Mouse (Mus musculus): ENCODE measurements around the gene Ppp4c. TPM values are rescaled to one million over a fixed set of nuclear protein-coding genes. Genes with fewer than 3 reads are reported as not detected.
A peak's percentile ranks its signal among the peaks of the same experiment; 100 is the strongest.

The Ppp4c gene
- polyA plus RNA-seq, 1 experiment from 2014 or later = 151 TPM

DNA sequence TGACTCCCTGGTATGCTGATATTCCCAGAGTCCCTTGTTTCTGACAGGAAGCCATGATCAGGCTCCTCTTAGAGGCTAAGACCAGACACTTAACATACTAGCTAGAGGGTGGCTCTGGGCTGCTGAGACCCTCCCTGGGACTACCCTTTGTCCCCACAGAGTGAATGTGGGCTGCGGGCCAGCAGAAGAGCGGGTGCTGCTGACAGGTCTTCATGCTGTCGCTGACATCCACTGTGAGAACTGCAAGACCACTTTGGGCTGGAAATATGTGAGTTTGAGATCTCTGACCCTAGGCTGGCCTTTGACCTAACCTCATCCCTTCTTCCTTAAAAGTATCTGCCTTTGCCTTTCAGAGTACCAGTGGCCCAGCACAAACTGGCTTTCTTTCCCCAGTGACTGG is 14.1 kb downstream of the Ppp4c start:
- ATAC-seq (ENCODE audit: extremely low read depth, insufficient number of reproducible peaks, low FRiP score, low TSS enrichment) = no peak
- no peaks in the 10 kb centered on the region for H3K27me3 ChIP-seq (replicated peaks)
- peak overlapping the region; percentile 91 for H3K4me2 ChIP-seq
- peaks cover 53% of the 10 kb centered on the region for H3K4me1 ChIP-seq
- no peak overlapping the region for H3K27ac ChIP-seq (replicated peaks)
- no peaks in the 10 kb centered on the region for H3K9me3 ChIP-seq
- peak overlapping the region; percentile 81 for H3K4me3 ChIP-seq
- 78% methylated on average over 3 of the region's 3 CpGs for WGBS
- peak overlapping the region; percentile 98 for H3K9ac ChIP-seq
- peaks cover 19% of the 10 kb centered on the region for H3K36me3 ChIP-seq

DNA sequence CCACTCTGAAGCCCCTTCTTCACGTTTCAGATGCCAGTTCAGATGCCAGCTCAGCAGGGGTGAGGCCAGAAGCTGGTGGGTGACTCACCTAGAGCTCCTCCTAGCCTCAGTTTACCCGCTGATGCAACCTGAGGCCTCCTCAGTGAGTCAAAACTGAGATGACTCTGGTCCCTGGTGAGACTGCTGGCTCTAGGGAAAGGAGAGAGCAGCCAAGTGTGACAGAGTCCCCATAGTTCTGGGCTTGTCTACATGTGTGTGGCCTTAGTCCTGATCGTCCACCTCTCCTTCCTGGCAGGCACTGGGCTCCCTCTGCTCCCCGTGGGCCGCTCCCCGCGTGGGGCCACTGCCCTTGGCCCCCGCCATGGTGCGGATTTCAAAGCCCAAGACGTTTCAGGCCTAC is 14.8 kb downstream of the Ppp4c start:
- ATAC-seq (ENCODE audit: extremely low read depth, insufficient number of reproducible peaks, low FRiP score, low TSS enrichment) = no peak
- Histone ChIP-seq H3K9me3 (no peaks in the 10 kb centered on the region), H3K4me2 (peak overlapping the region; percentile 91), H3K27ac (replicated peaks) (peak overlapping the region; percentile 80), H3K9ac (peak overlapping the region; percentile 98), H3K4me1 (peaks cover 53% of the 10 kb centered on the region), H3K4me3 (peak overlapping the region; percentile 81), H3K36me3 (peaks cover 24% of the 10 kb centered on the region), H3K27me3 (replicated peaks) (no peaks in the 10 kb centered on the region)
- 54% methylated on average over 9 of the region's 10 CpGs for WGBS

DNA sequence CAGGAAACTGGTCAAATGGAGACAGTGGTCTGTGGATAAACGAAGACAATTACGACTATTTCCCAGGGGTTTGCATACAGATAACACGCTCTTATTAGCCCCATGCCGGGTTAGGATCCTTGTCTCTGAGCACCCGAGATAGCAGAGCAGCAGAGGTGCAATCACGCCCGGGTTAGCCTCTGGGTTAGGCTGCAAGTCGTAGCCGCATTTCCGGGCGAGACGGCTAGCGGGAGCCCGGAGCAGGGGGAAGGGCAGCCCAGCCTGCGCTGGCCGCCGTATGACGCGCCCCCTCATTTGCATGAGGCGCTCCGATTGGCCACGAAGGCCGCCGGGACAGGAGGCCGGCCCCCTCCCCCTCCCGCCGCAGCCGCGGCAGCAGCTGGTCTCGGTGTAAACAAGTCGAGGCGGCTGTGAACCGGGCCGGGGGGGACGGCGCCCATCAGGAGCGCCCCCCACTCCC is 15.7 kb downstream of the Ppp4c start, which contains the start of gene Ypel3:
TSS of gene Ypel3 (plus strand) at position 358 of the 460 bp plus-strand sequence.
- H3K27me3 ChIP-seq (replicated peaks) = no peaks in the 10 kb centered on the region
- peak within 1 kb of the TSS; percentile 98 for H3K9ac ChIP-seq
- peak within 1 kb of the TSS; percentile 89 for H3K27ac ChIP-seq (replicated peaks)
- peak within 1 kb of the TSS; percentile 91 for H3K4me2 ChIP-seq
- H3K36me3 ChIP-seq = peaks cover 28% of the 10 kb centered on the region
- peak within 1 kb of the TSS; percentile 81 for H3K4me3 ChIP-seq
- peak; percentile 85 for ATAC-seq (ENCODE audit: extremely low read depth, insufficient number of reproducible peaks, low FRiP score, low TSS enrichment)
- under 1% methylated on average over 36 of the region's 37 CpGs for WGBS
- H3K9me3 ChIP-seq = no peaks in the 10 kb centered on the region
- H3K4me1 ChIP-seq = peaks cover 49% of the 10 kb centered on the region

DNA sequence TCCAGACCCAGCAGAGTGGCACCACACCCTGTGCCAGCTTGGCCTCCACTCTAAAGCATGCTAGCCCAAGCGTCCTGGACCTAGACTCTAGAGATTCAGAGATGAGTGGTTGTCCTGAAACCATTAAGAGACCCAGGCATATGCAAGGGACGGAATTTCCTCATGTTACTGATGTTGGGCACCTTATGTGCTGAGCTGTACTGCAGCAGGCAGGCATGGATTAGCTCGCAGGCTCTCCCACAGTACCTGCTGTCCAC is 16.4 kb downstream of the Ppp4c start:
- H3K9ac ChIP-seq = peak overlapping the region; percentile 80
- peaks cover 41% of the 10 kb centered on the region for H3K4me1 ChIP-seq
- peaks cover 34% of the 10 kb centered on the region for H3K36me3 ChIP-seq
- no peaks in the 10 kb centered on the region for H3K27me3 ChIP-seq (replicated peaks)
- H3K4me2 ChIP-seq = peak overlapping the region; percentile 91
- H3K9me3 ChIP-seq = no peaks in the 10 kb centered on the region
- 49% methylated on average over 3 of the region's 3 CpGs for WGBS
- ATAC-seq (ENCODE audit: extremely low read depth, insufficient number of reproducible peaks, low FRiP score, low TSS enrichment) = no peak
- H3K4me3 ChIP-seq = peak overlapping the region; percentile 81
- H3K27ac ChIP-seq (replicated peaks) = peak overlapping the region; percentile 89

DNA sequence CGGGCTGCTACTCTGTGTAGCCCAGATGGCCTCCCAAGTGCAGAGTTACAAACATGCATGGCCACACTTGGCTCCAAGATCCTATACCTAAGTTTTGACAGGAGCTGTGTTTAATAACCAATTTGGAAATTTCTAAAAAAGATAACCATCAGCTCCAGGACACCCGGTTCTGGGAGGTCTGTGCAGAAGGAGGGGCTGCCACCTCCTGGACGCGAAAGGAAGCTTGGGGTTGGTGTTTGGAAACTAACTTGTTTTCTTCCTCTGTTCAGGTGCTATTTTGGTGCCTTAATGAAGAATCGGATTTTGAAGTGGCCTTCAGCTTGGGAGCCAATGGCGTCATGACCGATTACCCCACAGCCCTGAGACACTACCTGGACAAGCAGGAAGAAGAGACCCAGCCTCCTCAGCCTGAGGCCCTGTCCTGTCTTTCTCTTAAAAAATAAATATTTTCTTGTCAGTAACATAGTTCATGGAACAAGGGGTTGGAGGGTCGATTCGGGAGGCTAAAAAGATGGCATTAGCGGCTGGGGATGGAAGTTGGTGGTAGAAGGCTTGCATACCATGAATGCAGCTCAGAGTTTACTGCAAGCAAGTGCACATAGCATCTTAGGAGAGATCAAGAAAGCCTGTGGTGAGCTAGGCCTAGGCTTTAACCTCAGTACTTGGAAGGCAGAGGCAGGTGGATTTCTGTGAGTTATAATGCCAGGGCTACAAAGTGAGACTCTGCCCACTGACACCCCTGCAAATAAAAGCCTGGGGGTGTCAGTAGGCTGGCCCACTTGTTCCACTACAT is 16.9 kb downstream of the Ppp4c start:
- peaks cover 40% of the 10 kb centered on the region for H3K36me3 ChIP-seq
- no peaks in the 10 kb centered on the region for H3K27me3 ChIP-seq (replicated peaks)
- peak overlapping the region; percentile 80 for H3K9ac ChIP-seq
- WGBS = 81% methylated on average over 10 of the region's 10 CpGs
- H3K4me3 ChIP-seq = peak overlapping the region; percentile 81; the same call in 1 of the 2 replicates
- peak overlapping the region; percentile 91; the same call in 1 of the 2 replicates for H3K4me2 ChIP-seq
- no peaks in the 10 kb centered on the region for H3K9me3 ChIP-seq
- no peak for ATAC-seq (ENCODE audit: extremely low read depth, insufficient number of reproducible peaks, low FRiP score, low TSS enrichment)
- peaks cover 39% of the 10 kb centered on the region for H3K4me1 ChIP-seq
- peak overlapping the region; percentile 89; the same call in 1 of the 2 replicates for H3K27ac ChIP-seq (replicated peaks)

DNA sequence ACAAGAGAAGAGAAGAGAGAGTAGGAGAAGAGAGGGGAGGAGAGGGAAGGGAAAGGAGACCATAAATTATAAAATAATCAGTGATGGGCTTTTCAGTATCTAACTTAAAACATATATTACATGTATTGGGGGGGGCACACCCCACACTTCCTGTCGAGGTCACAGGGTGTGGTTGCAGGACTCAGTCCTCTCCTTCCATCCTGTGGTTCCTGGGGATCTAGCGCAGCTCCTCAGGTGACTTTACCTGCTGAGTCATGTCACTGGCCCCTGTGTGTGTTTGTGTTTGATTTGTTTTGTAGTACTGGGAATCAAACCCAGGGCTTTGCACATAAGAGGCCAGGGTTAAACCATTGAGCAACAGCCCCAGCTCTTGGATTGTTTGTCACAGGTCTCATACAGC is 17.8 kb downstream of the Ppp4c start:
- Histone ChIP-seq H3K36me3 (peaks cover 49% of the 10 kb centered on the region), H3K4me3 (no peak overlapping the region), H3K9me3 (no peaks in the 10 kb centered on the region), H3K27ac (replicated peaks) (no peak overlapping the region), H3K27me3 (replicated peaks) (no peaks in the 10 kb centered on the region), H3K9ac (no peak overlapping the region), H3K4me2 (no peak overlapping the region), H3K4me1 (peaks cover 30% of the 10 kb centered on the region)
- WGBS = 78% methylated on average over 2 of the region's 2 CpGs
- ATAC-seq (ENCODE audit: extremely low read depth, insufficient number of reproducible peaks, low FRiP score, low TSS enrichment) = no peak

DNA sequence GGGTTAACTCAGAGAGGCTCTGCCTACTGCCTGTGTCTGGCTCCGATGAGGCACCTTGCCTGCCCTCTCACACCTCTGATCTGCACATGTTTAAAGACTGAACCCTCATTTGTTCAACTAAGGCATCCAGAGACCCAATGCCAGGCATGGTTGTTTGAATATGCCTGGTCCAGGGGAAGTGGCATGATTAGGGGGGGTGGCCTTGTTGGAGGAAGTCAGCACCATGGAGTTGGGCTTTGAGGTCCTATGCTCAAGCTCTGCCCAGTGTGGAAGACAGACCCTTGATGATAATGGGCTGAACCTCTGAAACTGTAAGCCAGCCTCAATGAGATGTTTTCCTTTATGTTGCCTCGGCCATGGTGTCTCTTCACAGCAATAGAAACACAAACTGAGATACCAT is 18.9 kb downstream of the Ppp4c start:
- H3K27ac ChIP-seq (replicated peaks) = no peak overlapping the region
- no peaks in the 10 kb centered on the region for H3K9me3 ChIP-seq
- H3K4me2 ChIP-seq = no peak overlapping the region
- H3K4me3 ChIP-seq = no peak overlapping the region
- H3K27me3 ChIP-seq (replicated peaks) = no peaks in the 10 kb centered on the region
- 80% methylated on average over 2 of the region's 2 CpGs for WGBS
- peaks cover 25% of the 10 kb centered on the region for H3K4me1 ChIP-seq
- no peak overlapping the region for H3K9ac ChIP-seq
- no peak for ATAC-seq (ENCODE audit: extremely low read depth, insufficient number of reproducible peaks, low FRiP score, low TSS enrichment)
- H3K36me3 ChIP-seq = peaks cover 53% of the 10 kb centered on the region

DNA sequence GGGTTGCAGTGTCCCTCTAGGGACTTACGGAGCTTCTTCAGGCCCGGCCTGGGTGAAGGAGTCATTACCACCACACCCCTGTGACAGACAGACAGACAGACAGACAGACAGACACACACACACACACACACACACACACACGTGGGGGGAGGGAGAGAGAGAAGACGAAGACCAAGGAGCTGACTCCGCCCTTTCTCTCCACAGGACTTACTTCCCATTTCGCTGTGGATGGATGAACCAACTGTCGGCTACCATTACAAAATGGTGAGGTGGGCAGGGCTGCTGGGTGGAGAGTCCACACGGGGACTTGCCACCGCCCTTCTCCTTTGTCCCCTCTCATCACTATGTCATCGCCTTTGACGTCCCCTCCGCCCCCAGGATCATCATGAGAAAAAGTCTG is 21.5 kb downstream of the Ppp4c start:
- peaks cover 76% of the 10 kb centered on the region for H3K36me3 ChIP-seq
- WGBS = 76% methylated on average over 12 of the region's 12 CpGs
- H3K27me3 ChIP-seq (replicated peaks) = no peaks in the 10 kb centered on the region
- H3K27ac ChIP-seq (replicated peaks) = no peak overlapping the region
- no peaks in the 10 kb centered on the region for H3K9me3 ChIP-seq
- H3K9ac ChIP-seq = no peak overlapping the region
- no peak overlapping the region for H3K4me2 ChIP-seq
- no peak for ATAC-seq (ENCODE audit: extremely low read depth, insufficient number of reproducible peaks, low FRiP score, low TSS enrichment)
- no peak overlapping the region for H3K4me3 ChIP-seq
- H3K4me1 ChIP-seq = peaks cover 4% of the 10 kb centered on the region

DNA sequence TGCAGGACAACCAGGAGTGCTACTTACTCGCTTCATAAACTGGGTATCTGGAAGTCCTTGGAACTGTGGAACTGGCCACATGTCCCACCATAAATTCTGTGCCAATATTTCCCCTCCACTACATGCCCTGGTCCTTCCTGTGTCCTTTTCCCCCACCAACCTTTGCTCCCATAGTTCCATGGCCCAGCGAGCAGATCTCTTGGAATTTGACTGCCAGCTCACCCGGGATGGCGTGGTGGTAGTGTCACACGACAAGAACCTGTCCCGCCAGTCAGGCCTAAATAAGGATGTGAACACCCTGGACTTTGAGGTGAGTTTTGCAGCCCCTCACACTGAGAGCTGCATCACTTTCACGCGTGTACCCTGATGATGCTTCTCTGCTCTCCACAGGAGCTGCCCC is 25.3 kb downstream of the Ppp4c start:
- 87% methylated on average over 8 of the region's 8 CpGs for WGBS
- H3K9ac ChIP-seq = no peak overlapping the region
- no peak overlapping the region for H3K27ac ChIP-seq (replicated peaks)
- H3K36me3 ChIP-seq = peaks cover 90% of the 10 kb centered on the region
- no peak overlapping the region for H3K4me2 ChIP-seq
- H3K4me3 ChIP-seq = no peak overlapping the region
- peaks cover 12% of the 10 kb centered on the region for H3K4me1 ChIP-seq
- no peaks in the 10 kb centered on the region for H3K27me3 ChIP-seq (replicated peaks)
- ATAC-seq (ENCODE audit: extremely low read depth, insufficient number of reproducible peaks, low FRiP score, low TSS enrichment) = no peak
- no peaks in the 10 kb centered on the region for H3K9me3 ChIP-seq

DNA sequence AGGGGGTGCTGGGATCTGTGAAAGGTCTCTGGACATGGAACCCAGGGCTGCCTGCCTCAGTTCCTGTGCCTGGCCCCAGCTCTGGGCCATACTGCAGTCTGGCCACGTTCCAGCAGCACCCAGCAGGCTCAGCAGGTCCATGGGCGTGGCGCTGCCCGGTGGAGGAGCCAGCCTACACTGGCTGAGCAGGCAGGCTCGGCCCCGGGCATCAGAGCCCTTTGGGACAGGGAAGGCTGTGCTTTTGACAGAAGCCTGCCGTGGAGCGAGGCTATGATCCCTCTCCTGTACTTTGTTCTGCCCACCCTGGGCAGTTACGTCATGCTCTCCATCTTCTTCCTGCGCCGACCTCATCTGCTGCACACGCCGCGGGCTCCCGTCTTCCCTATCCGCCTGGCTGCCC is 26.1 kb downstream of the Ppp4c start, which contains the start of gene Gdpd3:
TSS of gene Gdpd3 (plus strand) at position 134 of the 400 bp plus-strand sequence.
- H3K27me3 ChIP-seq (replicated peaks) = no peaks in the 10 kb centered on the region
- no peak within 1 kb of the TSS for H3K27ac ChIP-seq (replicated peaks)
- no peaks in the 10 kb centered on the region for H3K9me3 ChIP-seq
- H3K4me1 ChIP-seq = peaks cover 20% of the 10 kb centered on the region
- peak within 1 kb of the TSS; percentile 8; the same call in 1 of the 2 replicates for H3K9ac ChIP-seq
- no peak for ATAC-seq (ENCODE audit: extremely low read depth, insufficient number of reproducible peaks, low FRiP score, low TSS enrichment)
- peaks cover 91% of the 10 kb centered on the region for H3K36me3 ChIP-seq
- no peak within 1 kb of the TSS for H3K4me3 ChIP-seq
- no peak within 1 kb of the TSS for H3K4me2 ChIP-seq
- WGBS = 91% methylated on average over 16 of the region's 16 CpGs

DNA sequence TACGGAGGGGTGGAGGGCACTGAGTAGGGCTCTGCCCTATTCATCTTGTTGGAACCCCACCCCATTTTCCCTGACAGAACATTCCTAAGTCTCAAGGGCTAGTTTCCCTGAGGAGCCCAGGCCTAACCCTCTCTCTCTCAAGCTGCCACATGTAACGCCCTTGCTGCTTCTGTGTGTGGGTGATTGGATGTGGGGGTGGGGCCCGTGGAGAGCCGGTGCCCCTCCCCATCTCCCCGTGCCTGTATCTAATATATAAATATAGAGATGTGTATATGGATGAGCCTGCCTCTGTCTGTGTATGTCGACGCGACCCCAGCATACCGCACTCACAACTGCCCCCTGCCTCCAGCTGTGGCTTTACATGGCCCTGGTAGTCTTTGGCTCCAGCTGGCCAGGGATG is 26.8 kb downstream of the Ppp4c start:
- no peak overlapping the region for H3K27ac ChIP-seq (replicated peaks)
- WGBS = 79% methylated on average over 9 of the region's 9 CpGs
- H3K36me3 ChIP-seq = peaks cover 88% of the 10 kb centered on the region
- H3K9ac ChIP-seq = peak overlapping the region; percentile 8; the same call in 1 of the 2 replicates
- H3K4me3 ChIP-seq = no peak overlapping the region
- no peaks in the 10 kb centered on the region for H3K27me3 ChIP-seq (replicated peaks)
- peaks cover 27% of the 10 kb centered on the region for H3K4me1 ChIP-seq
- H3K4me2 ChIP-seq = no peak overlapping the region
- H3K9me3 ChIP-seq = no peaks in the 10 kb centered on the region
- no peak for ATAC-seq (ENCODE audit: extremely low read depth, insufficient number of reproducible peaks, low FRiP score, low TSS enrichment)

Data from heart, embryonic 13.5 days (tissue).